Mouse (Mus musculus) kidney, postnatal 25 days (tissue): ENCODE data around the gene Tspan18.

Experiments used
- DNase-seq, 2 experiments: peaks; one replicate each; pipeline ENCODE4 v3.0.0; 2021; ENCODE audit warnings: mixed read lengths in 2 of 2

The Tspan18 gene

DNA sequence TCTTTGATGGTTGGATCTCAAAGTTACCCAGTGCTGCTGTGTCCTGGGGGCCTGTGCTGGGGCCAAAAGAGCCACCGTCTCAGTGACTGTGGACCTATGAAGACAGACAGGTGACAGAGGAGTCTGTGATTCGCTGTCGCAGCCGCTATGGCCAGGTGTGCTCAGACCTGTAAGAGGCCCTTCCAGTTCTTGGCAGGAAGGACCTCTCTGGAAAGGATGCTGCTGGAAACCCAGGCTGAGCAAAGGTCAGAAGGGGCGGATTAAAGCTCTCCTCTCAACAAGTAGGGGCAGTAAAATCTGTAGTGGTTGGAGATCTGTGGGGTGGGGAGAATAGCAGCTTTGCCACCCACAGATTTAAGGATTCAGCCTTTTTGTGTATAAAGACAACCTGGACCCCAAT is 154.7 kb downstream of the Tspan18 start:
- no peak for DNase-seq

GRCm38 (mm10) chr2:93178313-93178677 is 156.0 kb downstream of the Tspan18 start:
- DNase-seq: no peak

GRCm38 (mm10) chr2:93177668-93178312 is 156.5 kb downstream of the Tspan18 start:
- no peak for DNase-seq

GRCm38 (mm10) chr2:93176871-93177667 is 157.2 kb downstream of the Tspan18 start:
- DNase-seq: no peak

DNA sequence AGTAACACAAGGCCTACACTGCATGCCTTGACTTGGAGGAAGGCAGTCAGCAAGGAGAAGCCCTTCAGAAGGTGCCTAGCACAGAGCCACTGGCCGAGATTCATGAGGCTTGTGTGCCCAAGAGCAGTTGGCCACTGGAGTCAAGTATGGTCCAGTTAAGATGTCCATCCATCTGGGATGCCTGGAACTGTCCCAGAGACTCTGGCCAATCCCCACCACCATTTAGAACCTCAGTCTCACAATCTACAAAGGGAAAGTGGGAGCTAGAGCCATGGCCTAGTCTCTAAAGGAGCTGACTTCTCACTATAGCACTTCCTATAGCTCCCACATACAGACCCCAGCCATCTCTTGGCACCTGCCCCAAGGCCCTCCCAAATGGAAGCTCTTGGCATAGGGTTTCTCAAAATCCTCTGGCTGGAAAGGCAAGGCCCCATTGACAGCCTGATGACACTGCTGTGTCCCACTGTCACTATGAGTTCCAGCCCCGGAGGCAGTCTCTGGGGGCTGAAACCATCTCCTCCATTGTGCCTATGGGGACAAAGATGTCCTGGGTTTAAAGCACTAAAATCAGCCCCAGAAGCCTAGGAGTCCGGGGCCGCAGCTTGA is 158.0 kb downstream of the Tspan18 start:
- DNase-seq: no peak

DNA sequence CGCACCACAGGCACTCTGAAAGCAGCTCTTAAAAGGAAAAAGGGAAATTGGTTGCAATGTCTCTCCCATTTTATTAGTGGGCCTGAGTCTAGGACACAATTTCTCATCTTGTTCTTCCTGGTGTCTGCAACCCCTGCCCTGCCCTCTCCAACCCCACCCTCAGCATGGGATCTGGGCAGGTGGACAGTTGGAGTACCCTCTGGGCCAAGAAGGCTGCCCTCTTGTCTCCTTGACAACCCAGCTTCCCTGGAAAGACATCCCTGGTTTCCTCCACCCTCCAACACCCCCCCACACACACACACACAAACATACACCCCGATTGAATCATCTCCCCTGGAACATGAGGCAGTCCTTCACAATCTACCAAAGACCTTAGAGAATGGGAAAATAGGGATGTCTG is 158.6 kb downstream of the Tspan18 start:
- no peak for DNase-seq

- peak; percentile 46 to 56 for DNase-seq
Measured at GRCm38 (mm10) chr2:93175278-93175677, 159.0 kb downstream of the Tspan18 start.

DNA sequence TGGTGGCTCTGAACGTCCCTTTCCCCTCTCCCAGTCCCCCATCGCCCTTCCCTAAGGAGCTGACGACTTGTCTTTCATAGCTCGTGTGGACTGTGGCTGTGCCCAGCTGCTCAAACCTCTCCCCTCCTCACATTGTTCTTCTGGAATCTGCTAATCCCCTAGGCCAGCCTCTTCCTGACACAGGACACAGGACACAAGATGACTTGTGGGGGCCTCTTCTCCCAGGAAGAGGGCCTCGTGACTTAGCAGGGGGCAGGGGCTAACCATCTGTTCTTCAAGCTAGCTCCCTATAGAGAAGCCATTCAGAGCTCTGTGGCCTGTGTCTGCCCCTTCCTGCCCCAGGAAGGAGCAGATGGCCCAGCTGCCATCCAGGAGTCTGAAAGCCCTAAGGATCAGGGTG is 160.1 kb downstream of the Tspan18 start:
- no peak for DNase-seq

DNA sequence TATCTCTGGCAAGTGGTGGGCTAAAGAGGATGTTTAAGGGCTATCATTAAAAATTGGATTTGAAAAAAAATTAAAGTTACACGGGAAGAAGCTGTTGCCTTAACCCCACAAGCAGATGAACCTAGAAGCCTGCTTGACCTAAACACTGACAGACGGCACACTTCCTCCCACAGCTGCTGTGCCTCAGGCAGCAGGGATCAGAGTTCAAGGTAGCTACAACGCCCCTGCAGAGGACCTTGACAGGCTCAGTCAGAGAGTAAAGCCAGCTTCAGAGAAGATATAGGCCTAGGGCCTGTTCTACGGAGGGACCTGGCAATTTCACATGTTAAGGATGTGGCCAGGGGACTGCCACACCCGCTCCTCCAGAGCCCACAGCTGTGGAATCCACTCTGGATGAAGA is 161.8 kb downstream of the Tspan18 start:
- no peak for DNase-seq

DNA sequence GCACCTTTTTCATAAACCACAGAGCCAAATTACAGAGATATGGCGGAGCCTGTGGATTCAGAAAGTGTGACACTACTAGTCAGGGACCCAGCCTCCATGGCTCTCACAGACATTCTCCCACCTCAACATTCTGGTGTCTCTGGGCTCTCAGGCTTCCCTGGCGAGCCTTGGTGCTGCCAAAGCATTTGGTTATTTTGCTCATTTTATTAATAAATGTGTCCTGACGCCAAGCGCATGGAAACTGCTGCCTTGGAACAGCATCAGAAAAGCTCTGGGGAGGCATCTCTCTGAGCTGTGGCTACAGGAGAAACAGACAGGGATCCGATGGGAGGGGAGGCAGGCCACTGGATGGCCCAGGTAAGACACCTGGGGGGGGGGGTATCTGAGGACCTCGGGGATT is 162.4 kb downstream of the Tspan18 start:
- no peak for DNase-seq

DNA sequence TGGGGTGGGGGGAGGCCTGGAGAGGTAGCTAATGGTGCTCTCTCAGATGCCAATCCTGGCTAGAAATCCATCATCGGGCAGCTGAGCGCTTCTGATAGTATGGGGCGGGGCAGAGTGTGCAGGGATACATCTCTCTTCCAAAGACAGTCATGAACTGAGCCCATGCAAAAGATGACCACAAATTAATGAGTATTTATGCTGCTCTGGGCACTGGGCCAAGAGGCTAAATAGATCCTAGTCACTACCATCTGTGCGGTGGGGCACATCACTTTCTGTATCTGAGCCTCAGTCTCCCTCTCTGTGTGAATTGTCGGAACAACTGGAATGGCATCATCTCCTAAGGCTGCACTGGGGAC is 163.5 kb downstream of the Tspan18 start:
- DNase-seq: no peak

DNA sequence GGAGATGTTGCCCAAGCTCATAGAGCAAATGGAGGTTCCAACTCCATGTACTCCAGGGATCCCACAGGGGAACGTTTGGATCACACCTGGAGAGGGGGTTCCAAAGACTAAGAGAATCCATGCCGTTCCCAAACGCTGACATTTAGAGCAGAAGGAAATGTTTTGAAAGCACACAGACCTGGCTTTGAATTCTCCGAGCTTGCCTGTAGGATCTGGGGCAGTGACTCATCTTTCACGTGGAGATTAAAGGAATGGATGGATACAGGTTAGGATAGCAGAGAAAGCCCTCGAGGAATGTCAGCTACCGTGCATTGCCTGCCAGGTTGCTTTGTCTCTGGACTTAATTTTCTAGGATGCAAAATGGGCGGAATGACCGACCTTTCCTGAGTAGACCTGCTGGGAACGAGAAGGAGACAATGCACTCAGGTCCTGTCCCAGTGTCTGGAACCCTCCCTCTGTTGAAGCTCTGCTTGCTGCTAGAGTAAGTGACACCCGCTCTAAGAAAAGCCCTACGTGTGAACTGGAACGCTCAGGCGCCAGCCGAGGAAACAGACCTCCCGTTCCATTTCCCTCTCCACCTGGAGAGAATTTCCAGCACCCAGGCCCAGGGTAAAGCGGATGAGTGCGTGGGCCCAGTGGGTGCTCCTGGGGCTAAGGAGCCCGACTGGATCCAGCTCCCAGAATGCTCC is 164.0 kb downstream of the Tspan18 start:
- DNase-seq: no peak

GRCm38 (mm10) chr2:93166734-93167406 is 167.4 kb downstream of the Tspan18 start:
- no peak for DNase-seq

- no peak for DNase-seq
Measured at GRCm38 (mm10) chr2:93166295-93166694, 168.0 kb downstream of the Tspan18 start.

GRCm38 (mm10) chr2:93163750-93164335 is 170.5 kb downstream of the Tspan18 start:
- no peak for DNase-seq

GRCm38 (mm10) chr2:93163317-93163716 is 171.0 kb downstream of the Tspan18 start:
- DNase-seq: peak in 1 of 2 experiments; percentile 39

GRCm38 (mm10) chr2:93162791-93163190 is 171.5 kb downstream of the Tspan18 start:
- peak in 1 of 2 experiments; percentile 48 for DNase-seq

DNA sequence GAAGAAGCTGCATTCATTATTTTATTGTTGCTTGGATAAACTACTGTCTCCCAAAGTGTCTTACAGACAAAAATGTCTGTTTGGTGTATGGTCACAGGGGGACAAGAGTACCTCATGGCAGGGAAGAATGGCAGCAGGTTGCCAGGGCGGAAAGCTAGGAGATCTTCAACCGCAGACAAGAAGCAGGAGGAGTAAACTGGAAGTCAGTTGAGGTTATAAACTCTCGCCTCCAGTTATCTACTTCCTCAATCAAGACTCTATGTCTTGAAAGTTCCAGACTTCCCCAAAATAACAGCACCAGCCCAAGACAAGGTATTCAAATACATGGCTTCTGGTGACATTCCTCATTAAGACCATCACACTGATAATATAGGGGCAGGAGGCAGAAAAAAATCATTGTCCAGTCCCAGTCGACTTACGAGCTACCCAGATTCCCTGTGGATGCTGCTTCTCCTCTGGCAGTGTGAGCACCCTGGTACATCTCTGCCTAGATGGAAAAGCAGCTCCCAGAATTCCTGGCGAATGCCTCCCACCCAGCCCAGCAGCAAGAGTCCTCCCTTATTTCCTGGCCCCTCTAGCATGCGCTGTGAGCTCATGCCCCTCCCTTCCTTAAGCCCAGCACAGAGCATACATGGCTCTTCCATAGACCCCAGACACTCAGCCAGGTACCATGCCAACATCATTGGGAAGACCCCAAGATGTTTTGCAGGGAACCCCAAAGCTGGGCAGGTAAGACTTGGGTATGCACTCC is 172.2 kb downstream of the Tspan18 start:
- no peak for DNase-seq

GRCm38 (mm10) chr2:93160467-93161035 is 173.8 kb downstream of the Tspan18 start:
- no peak for DNase-seq

DNA sequence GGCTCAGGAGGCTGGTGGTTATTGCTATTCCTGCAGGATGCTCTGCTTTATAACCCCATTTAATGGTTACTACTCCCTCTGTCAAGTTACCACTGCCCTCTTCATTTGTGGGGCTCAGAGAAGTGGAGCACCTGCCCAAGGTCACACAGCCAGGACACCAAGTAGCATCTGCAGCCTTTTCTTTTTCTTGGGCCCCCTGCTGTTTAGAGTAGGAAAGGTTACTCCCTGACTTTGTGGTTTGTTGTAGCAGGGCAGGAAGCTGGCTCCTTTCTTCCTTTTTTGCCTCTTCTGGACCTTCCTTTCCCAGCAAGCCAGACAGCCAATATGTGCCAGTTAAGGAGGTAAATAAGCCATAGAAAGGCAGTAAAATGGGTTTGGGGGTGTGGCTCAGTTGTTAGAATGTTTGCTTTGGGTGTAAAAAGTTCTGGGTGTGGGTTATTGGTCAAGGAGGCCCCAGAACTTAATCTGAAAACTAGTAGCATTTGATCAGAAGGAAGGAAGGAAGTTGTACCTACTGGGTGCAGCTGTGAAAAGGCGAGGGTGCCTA is 179.7 kb downstream of the Tspan18 start:
- no peak for DNase-seq

DNA sequence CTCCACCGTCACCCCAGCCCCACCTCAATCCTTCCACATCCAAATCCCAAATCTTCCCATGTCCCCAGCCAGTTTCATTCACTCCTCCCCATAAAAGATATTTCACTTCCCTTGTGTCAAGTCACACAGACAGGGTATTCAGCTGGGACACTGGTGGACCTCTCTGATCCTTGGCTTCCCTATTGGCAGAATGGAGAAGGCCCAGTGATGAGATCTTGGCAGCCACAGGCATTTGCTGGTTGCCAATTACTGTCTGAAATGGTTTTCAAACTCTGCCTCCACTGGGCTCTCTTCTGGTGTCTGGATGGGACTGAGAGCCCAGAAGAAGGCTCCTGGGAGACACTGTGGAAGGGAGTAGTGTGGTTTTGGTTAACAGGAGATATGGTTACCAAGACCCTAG is 180.5 kb downstream of the Tspan18 start:
- no peak for DNase-seq
